Mouse (Mus musculus): ENCODE measurements at regions not wholly inside any gene's neighbourhood (a gene's known extent, or its start where the extent isn't known, plus 50 kb on each side); places are given as distances from the start of the nearest gene placed in this dataset.
"Not testable (repeated sequence)": the region's sequence is repeated elsewhere in the genome, so short reads cannot be mapped to it uniquely, and the experiment has no call there.

GRCm38 (mm10) chr13:68116786-68117185, 253.7 kb downstream of the BC048507 start:
- not testable (repeated sequence) for TF ChIP-seq CTCF, EP300 (IDR thresholded peaks at IDR 0.05; ENCODE audit: low read depth)

All from liver, embryonic 14.5 days (tissue).